Mouse (Mus musculus) natural killer cell, adult 2 months (primary cell): ENCODE data around the gene Tunar.

ENCODE experiments used
- DNase-seq, 2 experiments: peaks; one replicate each; pipeline ENCODE4 v3.0.0; 2022; ENCODE audit warnings: low spot score in 2 of 2

Gene Tunar

DNA sequence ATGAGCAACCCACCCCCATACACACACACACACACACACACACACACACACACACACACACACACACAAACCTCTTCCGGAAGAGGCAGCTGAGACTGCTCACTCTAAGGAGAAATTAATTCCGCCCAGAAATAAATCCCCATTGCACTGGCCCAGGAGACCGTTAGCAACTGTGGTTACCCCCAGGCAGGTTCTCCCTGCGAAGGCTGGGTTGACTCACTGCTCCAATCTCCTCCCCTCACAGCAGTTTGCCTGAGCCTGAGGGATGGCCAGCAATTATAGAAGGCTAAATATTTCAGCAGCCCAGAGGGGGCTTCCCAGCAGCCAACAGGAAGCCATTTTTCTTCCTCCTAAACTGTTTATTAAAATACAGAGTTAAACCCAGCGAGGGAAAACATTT is 64.5 kb downstream of the Tunar start:
- no peak for DNase-seq

- no peak for DNase-seq
Measured at GRCm38 (mm10) chr12:105403742-105404141, 70.1 kb downstream of the Tunar start.

GRCm38 (mm10) chr12:105406008-105406407 is 72.3 kb downstream of the Tunar start:
- no peak for DNase-seq

DNA sequence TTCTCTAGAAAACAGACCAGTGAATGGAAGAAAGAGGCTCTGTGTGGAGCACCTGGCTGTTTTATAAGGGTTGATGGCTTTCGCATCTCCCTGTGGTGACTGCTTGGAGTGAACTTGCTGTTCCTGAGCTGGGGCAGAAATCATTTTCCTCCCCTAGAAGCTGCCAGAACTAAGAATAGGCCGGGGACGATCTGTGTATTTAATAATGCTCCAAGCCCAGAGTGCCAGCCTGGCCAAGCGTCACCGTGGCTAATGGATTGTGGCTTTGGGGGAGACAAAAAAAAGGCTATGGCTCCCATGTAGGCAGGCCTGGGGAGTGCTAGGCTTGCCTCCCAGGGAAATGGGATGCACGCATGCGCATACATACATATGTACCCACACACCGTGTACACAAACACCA is 80.2 kb downstream of the Tunar start:
- no peak for DNase-seq

DNA sequence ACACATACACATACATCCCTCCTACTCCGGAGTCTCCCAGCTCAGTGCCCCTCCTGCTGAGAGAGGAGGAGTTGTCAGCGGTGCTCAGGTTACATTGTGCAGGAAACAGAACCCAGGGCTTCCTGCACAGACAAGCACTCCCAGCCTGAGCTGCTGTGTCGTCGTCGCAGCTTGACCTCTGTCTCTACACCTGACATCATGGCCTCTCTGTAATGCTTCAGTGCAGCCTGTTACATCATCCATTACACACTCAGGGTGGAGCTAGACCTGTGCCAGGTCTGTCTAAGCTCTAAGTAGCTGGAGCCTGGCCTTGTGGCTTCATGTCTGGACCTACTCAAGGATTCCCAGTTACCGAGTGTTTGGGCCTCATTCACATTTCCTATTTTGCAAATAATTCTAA is 86.8 kb downstream of the Tunar start:
- no peak for DNase-seq

DNA sequence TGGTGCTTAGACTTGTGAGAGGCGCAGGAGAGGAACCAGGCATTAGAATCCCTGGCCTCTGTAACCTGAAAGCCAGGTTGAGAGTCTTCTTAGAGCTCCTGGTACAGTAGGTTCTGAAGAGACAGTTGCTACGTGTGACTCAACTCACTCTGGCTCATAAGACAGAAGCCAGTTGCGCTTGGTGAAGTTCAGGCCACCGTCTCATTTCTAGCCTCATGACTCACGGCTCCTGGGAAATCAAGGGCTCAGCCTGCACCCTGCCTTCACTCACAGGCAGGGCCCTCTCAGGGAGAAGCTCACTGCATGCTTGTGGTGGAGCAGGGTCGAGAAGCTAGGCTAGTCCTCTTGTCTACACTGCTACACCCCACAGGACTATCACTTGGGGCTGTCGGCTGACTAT is 92.9 kb downstream of the Tunar start:
- DNase-seq, result no peak

- DNase-seq, result peak in 1 of 2 experiments; percentile 4
Measured at GRCm38 (mm10) chr12:105427039-105427757, 93.5 kb downstream of the Tunar start.

GRCm38 (mm10) chr12:105431872-105432271 is 98.2 kb downstream of the Tunar start:
- no peak for DNase-seq

DNA sequence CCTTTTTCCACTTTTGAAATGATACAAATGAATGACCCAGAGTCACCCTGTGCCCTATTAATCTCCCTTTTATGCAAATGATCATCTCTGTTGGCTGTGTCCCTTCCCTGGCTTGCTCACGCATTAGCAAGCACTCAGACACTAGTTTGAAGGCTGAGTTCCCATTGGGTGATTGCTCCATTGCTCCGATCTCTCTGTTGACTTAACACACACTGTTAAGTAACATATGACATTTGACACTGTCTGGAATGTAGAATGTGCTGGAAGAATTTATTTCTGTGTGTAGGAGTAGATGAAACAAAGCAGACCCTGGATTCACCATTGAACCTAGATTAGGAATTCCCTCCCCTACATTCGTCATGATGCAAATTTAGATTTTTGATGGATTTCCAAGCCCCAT is 99.1 kb downstream of the Tunar start:
- no peak for DNase-seq
